Mouse (Mus musculus) megakaryocyte, embryonic 14.5 days (primary cell): Measurements from ENCODE around the gene Impdh1.

Experiments
- FLI1 ChIP-seq: IDR thresholded peaks from 2 replicates; pipeline ENCODE4 v1.6.1; 2012; ENCODE audit warnings: low read length, inconsistent platforms, mixed read lengths
- GATA1 ChIP-seq: IDR thresholded peaks from 3 replicates; pipeline ENCODE4 v1.6.1; 2012; ENCODE audit warnings: mixed read lengths, low read length, inconsistent platforms, borderline replicate concordance

DNA sequence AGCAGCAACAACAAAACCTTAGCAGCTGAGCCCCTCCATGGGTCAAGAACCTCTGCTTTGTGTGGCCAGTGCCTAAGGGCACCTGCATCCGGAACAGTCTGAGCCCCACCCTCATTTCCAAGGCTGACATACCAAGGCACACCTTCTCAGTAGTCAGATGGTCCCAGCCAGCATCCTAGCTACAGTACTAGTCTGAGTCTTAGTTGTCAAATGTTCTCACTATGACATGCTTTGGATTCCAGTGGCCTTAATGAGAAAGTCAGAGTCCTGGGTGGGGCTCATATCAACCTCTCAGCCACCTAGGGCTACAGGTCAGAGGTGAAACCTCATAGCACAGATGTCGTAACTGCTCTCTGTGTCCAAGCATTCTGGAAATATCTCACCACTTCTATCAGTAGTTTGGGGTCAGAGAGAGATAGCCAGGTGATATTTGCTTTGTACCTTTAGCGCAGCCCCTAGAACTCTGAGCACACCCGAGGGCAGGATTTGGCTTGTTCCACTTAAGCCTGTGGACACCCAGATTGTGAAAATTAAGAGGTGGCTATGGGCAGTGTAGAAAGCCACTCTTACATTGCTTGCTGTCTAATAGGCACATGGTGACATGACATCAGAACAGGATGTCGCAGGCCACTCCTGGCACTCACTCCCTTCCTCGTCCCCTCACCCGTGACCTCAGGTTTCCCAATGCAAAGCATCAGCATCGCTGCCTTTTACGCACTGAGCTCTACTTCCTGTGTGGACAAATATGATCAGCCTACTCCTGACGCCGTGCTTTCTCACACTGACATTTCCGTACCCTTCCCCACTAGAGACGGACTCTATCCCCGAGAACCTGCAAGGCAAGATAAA is 29.3 kb upstream of the Impdh1 start:
- no peak for TF ChIP-seq FLI1
- no peak for TF ChIP-seq GATA1
